Mouse (Mus musculus): ENCODE measurements at regions not wholly inside any gene's neighbourhood (a gene's known extent, or its start where the extent isn't known, plus 50 kb on each side); places are given as distances from the start of the nearest gene placed in this dataset.
A peak's percentile ranks its signal among the peaks of the same experiment; 100 is the strongest.

- peak; percentile 66 for TF ChIP-seq CTCF (IDR thresholded peaks at IDR 0.05; ENCODE audit: low read depth)
- Histone ChIP-seq H3K27me3 (ENCODE audit: insufficient read depth, low read length) (no peaks in the 10 kb centered on the region), H3K9me3 (replicated peaks; ENCODE audit: low read length) (no peaks in the 10 kb centered on the region), H3K4me2 (ENCODE audit: low read length) (no peak overlapping the region), H3K4me3 (replicated peaks; ENCODE audit: low read depth, low read length) (no peak overlapping the region), H3K9ac (ENCODE audit: low read depth, low read length) (no peak overlapping the region), H3K36me3 (ENCODE audit: insufficient read depth, low read length) (no peaks in the 10 kb centered on the region), H3K27ac (no peak overlapping the region), H3K4me1 (replicated peaks; ENCODE audit: insufficient read depth, low read length) (no peaks in the 10 kb centered on the region)
- ATAC-seq (replicated peaks; ENCODE audit: low FRiP score, low read depth) = no peak
- no peak for DNase-seq (ENCODE audit: low spot score)
- 65% methylated on average over 2 of the region's 2 CpGs for WGBS
Observed at GRCm38 (mm10) chr3:147197215-147197614, 345.0 kb downstream of the Ttll7 start.

GRCm38 (mm10) chr3:147211127-147211940, 359.2 kb downstream of the Ttll7 start:
- H3K4me1 ChIP-seq (replicated peaks; ENCODE audit: insufficient read depth, low read length) = no peaks in the 10 kb centered on the region
- no peaks in the 10 kb centered on the region for H3K9me3 ChIP-seq (replicated peaks; ENCODE audit: low read length)
- no peak for DNase-seq (ENCODE audit: low spot score)
- no peak overlapping the region for H3K4me2 ChIP-seq (ENCODE audit: low read length)
- no peak for ATAC-seq (replicated peaks; ENCODE audit: low FRiP score, low read depth)
- H3K36me3 ChIP-seq (ENCODE audit: insufficient read depth, low read length) = no peaks in the 10 kb centered on the region
- no peak overlapping the region for H3K9ac ChIP-seq (ENCODE audit: low read depth, low read length)
- no peak for TF ChIP-seq CTCF (IDR thresholded peaks at IDR 0.05; ENCODE audit: low read depth)
- H3K27ac ChIP-seq = no peak overlapping the region
- no peaks in the 10 kb centered on the region for H3K27me3 ChIP-seq (ENCODE audit: insufficient read depth, low read length)
- 72% methylated on average over 5 of the region's 5 CpGs for WGBS
- H3K4me3 ChIP-seq (replicated peaks; ENCODE audit: low read depth, low read length) = no peak overlapping the region

- no peaks in the 10 kb centered on the region for H3K36me3 ChIP-seq (ENCODE audit: insufficient read depth, low read length)
- no peaks in the 10 kb centered on the region for H3K27me3 ChIP-seq (ENCODE audit: insufficient read depth, low read length)
- H3K4me2 ChIP-seq (ENCODE audit: low read length) = no peak overlapping the region
- WGBS = 95% methylated on average over 2 of the region's 2 CpGs
- no peak for DNase-seq (ENCODE audit: low spot score)
- ATAC-seq (replicated peaks; ENCODE audit: low FRiP score, low read depth) = no peak
- no peaks in the 10 kb centered on the region for H3K4me1 ChIP-seq (replicated peaks; ENCODE audit: insufficient read depth, low read length)
- no peaks in the 10 kb centered on the region for H3K9me3 ChIP-seq (replicated peaks; ENCODE audit: low read length)
- H3K27ac ChIP-seq = no peak overlapping the region
- H3K4me3 ChIP-seq (replicated peaks; ENCODE audit: low read depth, low read length) = no peak overlapping the region
- no peak for TF ChIP-seq CTCF (IDR thresholded peaks at IDR 0.05; ENCODE audit: low read depth)
- no peak overlapping the region for H3K9ac ChIP-seq (ENCODE audit: low read depth, low read length)
Observed at GRCm38 (mm10) chr3:147228663-147229062, 376.5 kb downstream of the Ttll7 start.

- DNase-seq (ENCODE audit: low spot score) = no peak
- H3K4me1 ChIP-seq (replicated peaks; ENCODE audit: insufficient read depth, low read length) = no peaks in the 10 kb centered on the region
- no peak overlapping the region for H3K4me3 ChIP-seq (replicated peaks; ENCODE audit: low read depth, low read length)
- no peaks in the 10 kb centered on the region for H3K9me3 ChIP-seq (replicated peaks; ENCODE audit: low read length)
- no peaks in the 10 kb centered on the region for H3K36me3 ChIP-seq (ENCODE audit: insufficient read depth, low read length)
- no peak for TF ChIP-seq CTCF (IDR thresholded peaks at IDR 0.05; ENCODE audit: low read depth)
- no peak for ATAC-seq (replicated peaks; ENCODE audit: low FRiP score, low read depth)
- H3K27me3 ChIP-seq (ENCODE audit: insufficient read depth, low read length) = no peaks in the 10 kb centered on the region
- no peak overlapping the region for H3K9ac ChIP-seq (ENCODE audit: low read depth, low read length)
- 88% methylated on average over 7 of the region's 7 CpGs for WGBS
- H3K27ac ChIP-seq = no peak overlapping the region
- H3K4me2 ChIP-seq (ENCODE audit: low read length) = no peak overlapping the region
Observed at GRCm38 (mm10) chr3:147230594-147230993, 378.4 kb downstream of the Ttll7 start.

- TF ChIP-seq CTCF (IDR thresholded peaks at IDR 0.05; ENCODE audit: low read depth) = no peak
- ATAC-seq (replicated peaks; ENCODE audit: low FRiP score, low read depth) (no peak), DNase-seq (ENCODE audit: low spot score) (no peak)
- H3K4me2 ChIP-seq (ENCODE audit: low read length) = no peak overlapping the region
- no peak overlapping the region for H3K27ac ChIP-seq
- no peaks in the 10 kb centered on the region for H3K36me3 ChIP-seq (ENCODE audit: insufficient read depth, low read length)
- no peaks in the 10 kb centered on the region for H3K27me3 ChIP-seq (ENCODE audit: insufficient read depth, low read length)
- no peaks in the 10 kb centered on the region for H3K9me3 ChIP-seq (replicated peaks; ENCODE audit: low read length)
- H3K4me3 ChIP-seq (replicated peaks; ENCODE audit: low read depth, low read length) = no peak overlapping the region
- H3K4me1 ChIP-seq (replicated peaks; ENCODE audit: insufficient read depth, low read length) = no peaks in the 10 kb centered on the region
- 86% methylated on average over 1 of the region's 1 CpGs for WGBS
- no peak overlapping the region for H3K9ac ChIP-seq (ENCODE audit: low read depth, low read length)
Observed at GRCm38 (mm10) chr3:147238398-147238797, 386.2 kb downstream of the Ttll7 start.

GRCm38 (mm10) chr3:147240651-147241050, 388.5 kb downstream of the Ttll7 start:
- 59% methylated on average over 4 of the region's 4 CpGs for WGBS
- DNase-seq (ENCODE audit: low spot score) = no peak

More at GRCm38 (mm10) chr3:147240651-147241050, 388.5 kb downstream of the Ttll7 start:
- Histone ChIP-seq H3K36me3 (ENCODE audit: insufficient read depth, low read length) (no peaks in the 10 kb centered on the region), H3K9ac (ENCODE audit: low read depth, low read length) (no peak overlapping the region), H3K4me3 (replicated peaks; ENCODE audit: low read depth, low read length) (no peak overlapping the region), H3K27me3 (ENCODE audit: insufficient read depth, low read length) (no peaks in the 10 kb centered on the region), H3K27ac (no peak overlapping the region), H3K4me2 (ENCODE audit: low read length) (no peak overlapping the region), H3K4me1 (replicated peaks; ENCODE audit: insufficient read depth, low read length) (no peaks in the 10 kb centered on the region), H3K9me3 (replicated peaks; ENCODE audit: low read length) (no peaks in the 10 kb centered on the region)
- TF ChIP-seq CTCF (IDR thresholded peaks at IDR 0.05; ENCODE audit: low read depth) = no peak
- no peak for ATAC-seq (replicated peaks; ENCODE audit: low FRiP score, low read depth)
